Mouse (Mus musculus) CH12.LX (cell line): Measurements from ENCODE around the gene Snx11. TPM values are rescaled to one million over a fixed set of nuclear protein-coding genes. Genes with fewer than 3 reads are reported as not detected.
"Not testable (repeated sequence)": the region's sequence is repeated elsewhere in the genome, so short reads cannot be mapped to it uniquely, and the experiment has no call there.

Source experiments
- DNase-seq: peaks from one replicate; pipeline ENCODE4 v3.0.0-alpha.2; 2013; ENCODE audit errors: extremely low read depth
- H3K27ac ChIP-seq: 2 replicates; pipeline ENCODE4 v1.5.1; 2012; ENCODE audit warnings: low read depth, mild to moderate bottlenecking, control low read depth, moderate library complexity; ENCODE audit not compliant: insufficient read depth
- H3K27me3 ChIP-seq: replicated peaks from 2 replicates; pipeline ENCODE3; 2012; ENCODE audit warnings: inconsistent platforms
- H3K36me3 ChIP-seq, 2 experiments: replicated peaks in 1 of 2; 2 replicates each; pipeline versions ENCODE3 to v1.6.1; 2012; ENCODE audit warnings: inconsistent platforms in 1 of 2, low read length in 1 of 2, mild to moderate bottlenecking in 1 of 2, mixed read lengths in 1 of 2, moderate library complexity in 1 of 2; ENCODE audit not compliant: control insufficient read depth in 1 of 2, insufficient read depth in 1 of 2
- H3K4me1 ChIP-seq, 2 experiments: 2 replicates each; pipeline ENCODE4 v1.6.1; 2012; ENCODE audit warnings: inconsistent platforms in 1 of 2, moderate library complexity in 1 of 2; ENCODE audit not compliant: insufficient read depth in 2 of 2, control insufficient read depth in 1 of 2
- H3K4me2 ChIP-seq: 2 replicates; pipeline ENCODE4 v1.6.1; 2012; ENCODE audit warnings: low read depth, mild to moderate bottlenecking, control low read depth; ENCODE audit not compliant: poor library complexity, insufficient read depth, severe bottlenecking
- H3K4me3 ChIP-seq, 3 experiments: fragments of 150-350 bp in 1 of 3; sonication (generic) in 1 of 3; replicated peaks in 1 of 3; 2 replicates each; pipeline versions ENCODE3 to v1.5.1; 2011 to 2012; ENCODE audit warnings: low read depth in 2 of 3, low read length in 2 of 3, mild to moderate bottlenecking in 2 of 3, moderate library complexity in 2 of 3, control low read depth in 1 of 3, improper control_type of control experiment in 1 of 3, inconsistent platforms in 1 of 3, mixed read lengths in 1 of 3; ENCODE audit not compliant: poor library complexity in 1 of 3
- H3K79me2 ChIP-seq: replicated peaks from 2 replicates; pipeline ENCODE4 v1.6.1; 2012; ENCODE audit warnings: mild to moderate bottlenecking, moderate library complexity; ENCODE audit not compliant: control insufficient read depth, poor library complexity, insufficient read depth, severe bottlenecking; ENCODE audit errors: extremely low read depth
- H3K9ac ChIP-seq: 2 replicates; pipeline ENCODE4 v1.6.1; 2012; ENCODE audit warnings: low read depth, mild to moderate bottlenecking, control low read depth, moderate library complexity; ENCODE audit not compliant: insufficient read depth
- H3K9me3 ChIP-seq: replicated peaks from 2 replicates; pipeline ENCODE3; 2012; ENCODE audit warnings: low read length, inconsistent platforms, mixed read lengths
- CHD2 ChIP-seq: IDR thresholded peaks from 2 replicates; pipeline ENCODE4 v1.6.1; 2011; ENCODE audit warnings: low read length, improper control_type of control experiment
- CTCF ChIP-seq, 2 experiments: IDR thresholded peaks in 1 of 2; conservative IDR thresholded peaks in 1 of 2; 2 replicates each; pipeline ENCODE4 v1.5.1; 2011 to 2012; ENCODE audit warnings: low read depth in 2 of 2, low read length in 2 of 2, improper control_type of control experiment in 1 of 2, inconsistent platforms in 1 of 2, mild to moderate bottlenecking in 1 of 2, moderate library complexity in 1 of 2
- MYC ChIP-seq: IDR thresholded peaks from 2 replicates; pipeline ENCODE4 v1.6.1; 2011; ENCODE audit warnings: low read depth, mild to moderate bottlenecking, improper control_type of control experiment, low read length
- POLR2AphosphoS2 ChIP-seq: IDR thresholded peaks from 2 replicates; pipeline ENCODE4 v1.6.1; 2011; ENCODE audit warnings: low read depth, low read length, improper control_type of control experiment
- RCOR1 ChIP-seq: conservative IDR thresholded peaks from 2 replicates; pipeline ENCODE4 v1.6.1; 2012; ENCODE audit warnings: low read depth, mild to moderate bottlenecking, inconsistent platforms, low read length, improper control_type of control experiment
- SMC3 ChIP-seq: IDR thresholded peaks from 2 replicates; pipeline ENCODE4 v1.6.1; 2011; ENCODE audit warnings: low read depth, low read length, improper control_type of control experiment
- ZMIZ1 ChIP-seq: IDR thresholded peaks from 2 replicates; pipeline ENCODE4 v1.6.1; 2012; ENCODE audit warnings: low read depth, mild to moderate bottlenecking, inconsistent platforms, low read length, improper control_type of control experiment
- dilution Hi-C: fragments of 300-500 bp; cut with MboI; formaldehyde crosslinking; loops from 2 replicates; pipeline ENCODE4 v1.14.3; 2020; ENCODE audit warnings: low sequenced_read_pairs; ENCODE audit not compliant: extremely low pct_unique_long_range_greater_than_20kb, extremely low pct_ligation_motif_present
- in situ Hi-C: fragments of 300-500 bp; cut with MboI; formaldehyde crosslinking; loops from 3 replicates; pipeline ENCODE4 v1.14.3; 2019; ENCODE audit warnings: low sequenced_read_pairs, low pct_ligation_motif_present, low pct_unique_long_range_greater_than_20kb, mixed read lengths
- polyA plus RNA-seq: library from polyadenylated mRNA; unstranded; fragments of >175 nt; gene quantifications from 2 replicates; pipeline ENCODE4 v1.2.1, GENCODE M21; 2012; ENCODE audit warnings: low read depth; ENCODE audit not compliant: insufficient read length
- total RNA-seq, 2 experiments: library from RNA; depleted of rRNA; stranded (reverse); fragments of 300-350 nt in 1 of 2; fragments of >200 nt in 1 of 2; gene quantifications; 2 replicates each; pipeline ENCODE4 v1.2.3; 2012 to 2014

Gene Snx11
- total and polyA plus RNA-seq, 3 experiments: 153 to 244 (median 217) TPM

DNA sequence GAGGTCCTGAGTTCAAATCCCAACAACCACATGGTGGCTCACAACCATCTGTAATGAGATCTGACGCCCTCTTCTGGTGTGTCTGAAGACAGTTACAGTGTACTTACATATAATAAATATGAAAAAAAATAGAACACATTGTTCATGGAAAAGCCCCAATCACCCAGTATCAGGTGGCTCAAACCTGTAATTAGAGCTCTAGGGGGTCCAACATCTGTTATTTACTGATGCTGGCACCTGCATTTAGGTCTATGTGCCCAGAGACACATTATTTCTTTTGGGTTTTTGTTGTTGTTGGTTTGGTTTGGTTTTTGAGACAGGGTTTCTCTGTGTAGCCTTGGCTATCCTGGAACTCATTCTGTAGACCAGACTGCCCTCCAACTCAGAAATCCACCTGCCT, 33.8 kb upstream of the Snx11 start:
- H3K27me3 ChIP-seq, H3K9me3 ChIP-seq, H3K79me2 ChIP-seq, in situ Hi-C loops, H3K4me3 ChIP-seq, DNase-seq, H3K9ac ChIP-seq, dilution Hi-C loops, H3K4me2 ChIP-seq, H3K4me1 ChIP-seq, H3K27ac ChIP-seq: not testable (repeated sequence)
- peaks cover 59 to 88% of the 10 kb centered on the region in 2 experiments for H3K36me3 ChIP-seq
- TF ChIP-seq MYC: 0 out of 2 replicates have a peak, but pooled peaks have one; percentile 20
- TF ChIP-seq ZMIZ1: peak; percentile 74
- TF ChIP-seq CTCF (conservative IDR thresholded peaks at IDR 0.05 in 1 of 2, IDR thresholded peaks at IDR 0.05 in 1 of 2; ENCODE audit: low read depth in 2 of 2, low read length in 2 of 2): 0 out of 4 replicates have a peak, but pooled peaks of 1 of the 2 experiments have one; percentile 18

DNA sequence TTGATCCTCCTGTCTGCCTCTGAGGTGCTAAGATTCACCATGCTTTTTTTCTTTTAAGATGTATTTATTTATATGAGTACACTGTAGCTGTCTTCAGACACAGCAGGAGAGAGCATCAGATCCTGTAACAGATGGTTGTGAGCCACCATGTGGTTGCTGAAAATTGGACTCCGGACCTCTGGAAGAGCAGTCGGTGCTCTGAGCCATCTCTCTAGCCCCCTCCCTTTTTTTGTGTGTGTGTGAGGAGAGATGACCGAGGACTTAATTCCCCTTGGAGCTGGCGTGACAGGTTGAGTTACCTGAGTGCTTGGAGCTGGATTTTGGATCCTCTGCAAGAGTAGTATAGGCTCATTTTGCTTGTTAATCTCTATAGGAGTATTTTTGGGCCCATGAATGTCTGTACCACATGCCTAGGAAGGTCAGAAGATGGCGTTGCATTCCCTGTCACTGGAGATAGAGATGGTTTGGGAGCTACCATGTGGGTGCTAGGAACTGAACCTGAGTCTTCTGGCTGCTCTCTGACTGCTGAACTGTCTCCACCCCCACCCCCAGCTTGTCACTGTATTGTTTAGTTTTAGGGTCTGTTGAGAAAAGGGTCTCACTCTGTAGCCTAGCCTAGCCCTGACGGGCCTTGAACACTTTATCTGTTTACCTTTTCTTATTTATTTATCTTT, 32.3 kb upstream of the Snx11 start:
- dilution Hi-C loops: no loop called here
- Histone ChIP-seq H3K9me3 (peaks cover 2% of the 10 kb centered on the region), H3K4me2 (no peak overlapping the region)

GRCm38 (mm10) chr11:96808066-96808465, 30.7 kb upstream of the Snx11 start:
- no peaks in the 10 kb centered on the region for H3K4me1 ChIP-seq
- no peak overlapping the region for H3K9ac ChIP-seq
- in situ Hi-C loops: no loop called here
- H3K4me2 ChIP-seq: no peak overlapping the region
- no peaks in the 10 kb centered on the region for H3K27me3 ChIP-seq
- H3K79me2 ChIP-seq: no peaks in the 10 kb centered on the region; the same call in 1 of the 2 replicates
- H3K9me3 ChIP-seq: peaks cover 2% of the 10 kb centered on the region
- H3K36me3 ChIP-seq: peaks cover 56 to 90% of the 10 kb centered on the region in 2 experiments
- no peak overlapping the region for H3K4me3 ChIP-seq
- TF ChIP-seq CTCF (conservative IDR thresholded peaks at IDR 0.05 in 1 of 2, IDR thresholded peaks at IDR 0.05 in 1 of 2; ENCODE audit: low read depth in 2 of 2, low read length in 2 of 2) (peak in 1 of 2 experiments; percentile 44; a peak in 3 of 4 replicates), RCOR1 (no peak), SMC3 (peak; percentile 7; the same call in 1 of the 2 replicates)
- dilution Hi-C loops: no loop called here
- no peak overlapping the region for H3K27ac ChIP-seq
- DNase-seq: peak; percentile 44

More for the DNA sequence above, 32.3 kb upstream of the Snx11 start:
- Histone ChIP-seq H3K4me1 (no peaks in the 10 kb centered on the region), H3K79me2 (no peaks in the 10 kb centered on the region; the same call in 1 of the 2 replicates), H3K27ac (no peak overlapping the region), H3K4me3 (no peak overlapping the region), H3K36me3 (peaks cover 56 to 90% of the 10 kb centered on the region in 2 experiments), H3K27me3 (no peaks in the 10 kb centered on the region), H3K9ac (no peak overlapping the region)
- TF ChIP-seq CTCF (conservative IDR thresholded peaks at IDR 0.05 in 1 of 2, IDR thresholded peaks at IDR 0.05 in 1 of 2; ENCODE audit: low read depth in 2 of 2, low read length in 2 of 2) (no peak), CHD2 (peak; percentile 12; the same call in 1 of the 2 replicates), POLR2AphosphoS2 (peak; percentile 90)
- in situ Hi-C loops: no loop called here
- DNase-seq: no peak
